Mouse (Mus musculus): ENCODE data around the gene Serpine2. TPM values are rescaled to one million over a fixed set of nuclear protein-coding genes. Genes with fewer than 3 reads are reported as not detected.

Serpine2 gene
- polyA plus RNA-seq (2012; ENCODE audit: low replicate concordance), result 0.13 and 0.45 TPM in 2 replicates

DNA sequence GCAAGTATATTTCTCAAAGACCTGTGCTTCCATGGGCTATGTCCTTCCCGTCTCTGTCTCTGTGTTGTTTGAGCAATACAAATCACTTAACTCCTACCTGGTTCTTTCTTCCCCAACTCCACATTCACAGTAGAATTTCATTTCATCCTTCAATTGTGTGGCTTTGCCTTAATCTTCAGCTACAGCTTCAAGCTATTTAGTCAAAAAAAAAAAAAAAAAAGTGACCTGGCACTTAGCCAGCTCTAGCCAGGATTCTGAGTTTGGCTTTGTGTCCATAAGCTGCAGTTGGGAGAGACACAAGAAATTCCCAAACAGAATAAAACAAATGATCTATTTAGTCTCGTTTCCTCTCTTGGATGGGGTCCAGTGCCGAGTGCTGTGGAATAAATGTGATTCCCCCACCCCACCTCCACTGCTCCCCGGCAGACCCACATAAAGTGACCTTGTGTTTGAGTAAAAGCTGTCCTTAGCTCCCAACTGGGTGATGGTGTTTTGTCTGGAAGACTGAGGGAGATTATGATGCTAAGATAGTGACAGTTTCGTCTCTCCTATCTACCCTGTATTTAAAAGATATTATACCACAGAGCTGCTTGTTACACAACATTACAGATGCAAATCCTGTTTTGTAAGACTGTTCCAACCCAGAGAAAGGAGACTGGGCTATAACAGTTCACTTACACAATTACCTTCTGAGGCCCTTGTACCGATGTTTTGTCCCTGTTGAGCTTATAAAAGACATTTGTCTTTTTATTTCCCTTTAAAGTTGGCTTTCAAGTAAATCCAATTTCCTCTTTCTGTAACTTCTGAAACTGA is at the start of gene Serpine2:
TSS of gene Serpine2 (minus strand) at position 51 of the 813 bp plus-strand sequence.

DNA sequence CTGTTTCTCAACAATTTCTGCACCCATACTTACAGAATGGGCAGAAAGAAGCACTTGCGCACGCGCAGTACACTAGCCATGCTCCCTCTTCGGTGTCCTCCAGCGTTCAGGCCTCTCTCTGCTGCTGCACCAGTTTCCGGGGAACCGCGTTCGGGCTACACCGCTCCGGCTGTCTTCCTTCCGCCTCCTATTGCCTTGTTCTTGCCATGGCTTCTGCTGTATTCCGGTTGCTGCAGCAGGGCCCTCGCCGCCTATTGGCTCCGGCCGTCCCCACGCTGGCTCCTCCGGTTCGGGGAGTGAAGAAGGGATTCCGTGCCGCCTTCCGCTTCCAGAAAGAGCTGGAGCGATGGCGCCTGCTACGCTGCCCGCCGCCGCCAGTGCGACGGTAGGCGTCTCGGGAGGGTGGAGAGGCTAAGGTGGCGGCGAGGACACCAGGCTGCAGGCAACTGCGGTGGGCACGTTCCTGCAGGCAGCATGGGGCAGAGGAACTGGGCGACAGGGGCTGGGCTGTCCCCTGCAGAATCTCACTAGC is 85.0 kb downstream of the Serpine2 start, which contains the start of the genes Mrpl44 and Wdfy1:
TSS of gene Mrpl44 (plus strand) at position 92 of the 532 bp plus-strand sequence.
TSS of gene Wdfy1 (minus strand) at position 217 of the 532 bp plus-strand sequence.

Other genes starting within 250 kb of the Serpine2 start
- gene Ap1s3, start 189.2 kb downstream of the Serpine2 start, polyA plus RNA-seq (2012; ENCODE audit: low replicate concordance), result 1.9 and 11.1 TPM in 2 replicates
- 16.8 and 19.2 TPM in 2 replicates for gene Mrpl44, start 85.2 kb downstream of the Serpine2 start, polyA plus RNA-seq (2012; ENCODE audit: low replicate concordance)
- 47.1 and 61.2 TPM in 2 replicates for gene Wdfy1, start 85.0 kb downstream of the Serpine2 start, polyA plus RNA-seq (2012; ENCODE audit: low replicate concordance)